Mouse (Mus musculus): ENCODE data around the gene Id3.

The Id3 gene

DNA sequence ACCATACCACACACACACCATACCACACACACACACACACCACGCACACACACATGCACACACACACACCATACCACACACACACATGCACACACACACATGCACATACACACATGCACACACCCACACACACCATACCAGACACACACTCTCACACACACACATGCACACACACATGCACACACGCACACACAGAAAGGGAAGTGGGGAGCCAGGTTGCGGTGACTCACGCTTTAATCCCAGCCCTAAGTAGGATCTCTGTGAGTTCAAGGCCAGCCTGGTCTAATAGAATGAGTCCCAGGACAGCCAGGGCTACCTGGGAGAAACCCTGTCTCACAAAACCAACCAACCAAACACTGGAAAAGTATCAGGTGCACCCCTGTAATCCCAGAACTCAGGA is 18.7 kb upstream of the Id3 start:
- no peak for DNase-seq (ENCODE audit: low spot score)

DNA sequence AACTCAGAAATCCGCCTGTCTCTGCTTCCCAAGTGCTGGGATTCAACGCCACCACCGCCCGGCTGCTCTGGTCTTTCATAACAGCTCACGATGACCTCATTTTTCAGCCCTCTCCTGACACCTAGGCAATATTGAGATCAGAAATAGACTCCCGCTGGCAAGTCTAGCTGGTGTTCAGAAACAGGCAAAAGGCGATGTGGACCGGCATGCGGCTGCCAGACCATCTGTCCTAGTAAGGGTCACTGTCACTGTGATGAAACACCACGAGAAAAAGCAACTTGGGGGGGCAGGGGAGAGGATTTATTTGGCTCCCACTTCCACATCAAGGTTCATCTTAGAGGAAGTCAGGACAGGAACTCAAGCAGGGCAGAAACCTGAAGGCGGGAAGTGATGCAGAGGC is 17.8 kb upstream of the Id3 start:
- no peak for DNase-seq (ENCODE audit: low spot score)

DNA sequence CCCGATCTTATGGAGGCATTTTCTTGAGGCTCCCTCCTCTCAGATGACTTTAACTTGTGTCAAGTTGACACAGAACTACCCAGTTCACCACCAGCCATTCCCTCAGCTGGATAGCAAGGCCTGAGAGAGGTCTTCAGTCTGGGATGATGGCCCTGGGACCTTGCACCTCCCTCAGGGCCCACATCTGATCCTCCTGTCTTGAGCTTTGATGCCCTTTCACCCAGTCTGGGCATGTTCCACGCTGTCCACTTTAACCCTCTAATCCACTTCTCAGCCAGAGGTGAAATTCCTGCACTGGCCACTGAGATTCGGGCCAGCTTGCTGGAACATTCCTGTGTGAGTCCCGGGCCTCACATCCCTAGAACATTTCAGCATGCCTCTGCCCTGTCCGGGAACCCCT is 17.3 kb upstream of the Id3 start:
- no peak for DNase-seq (ENCODE audit: low spot score)

DNA sequence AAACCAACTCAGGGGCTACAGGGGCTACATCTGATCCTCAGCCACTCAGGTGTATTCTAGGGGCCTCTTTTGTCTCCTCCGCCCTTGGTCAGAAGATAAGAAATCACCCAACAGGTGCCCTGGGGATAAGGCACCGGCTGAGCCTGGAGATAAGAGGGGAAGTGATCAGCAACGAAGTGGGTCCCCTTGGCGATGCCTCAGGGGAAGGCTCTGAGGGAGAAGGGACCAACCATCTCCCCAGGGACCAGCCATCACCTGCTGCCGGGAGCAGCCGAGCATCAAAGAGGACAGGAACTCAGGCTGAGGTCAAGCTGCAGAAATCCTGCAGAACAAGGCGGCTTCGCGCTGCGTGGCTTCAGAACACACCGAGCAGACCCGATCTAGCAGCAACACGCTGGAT is 15.6 kb upstream of the Id3 start:
- DNase-seq (ENCODE audit: low spot score) = no peak

DNA sequence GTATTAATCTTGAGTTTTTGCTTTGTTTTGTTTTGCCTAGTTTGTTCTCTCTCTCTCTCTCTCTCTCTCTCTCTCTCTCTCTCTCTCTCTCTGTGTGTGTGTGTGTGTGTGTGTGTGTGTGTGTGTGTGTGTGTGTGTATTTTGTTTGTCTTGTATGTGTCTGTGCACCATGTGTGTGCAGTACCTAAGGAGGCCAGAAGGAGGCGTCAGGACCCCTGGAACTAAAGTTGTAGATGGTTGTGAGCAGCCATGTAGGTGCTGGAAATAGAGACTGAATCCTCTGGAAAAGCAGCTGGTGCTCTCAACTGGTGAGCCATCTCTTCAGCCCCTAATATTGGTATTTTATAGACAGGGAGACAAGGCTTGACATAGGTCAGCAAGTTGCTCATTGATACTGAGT is 13.5 kb upstream of the Id3 start:
- DNase-seq (ENCODE audit: low spot score) = no peak

DNA sequence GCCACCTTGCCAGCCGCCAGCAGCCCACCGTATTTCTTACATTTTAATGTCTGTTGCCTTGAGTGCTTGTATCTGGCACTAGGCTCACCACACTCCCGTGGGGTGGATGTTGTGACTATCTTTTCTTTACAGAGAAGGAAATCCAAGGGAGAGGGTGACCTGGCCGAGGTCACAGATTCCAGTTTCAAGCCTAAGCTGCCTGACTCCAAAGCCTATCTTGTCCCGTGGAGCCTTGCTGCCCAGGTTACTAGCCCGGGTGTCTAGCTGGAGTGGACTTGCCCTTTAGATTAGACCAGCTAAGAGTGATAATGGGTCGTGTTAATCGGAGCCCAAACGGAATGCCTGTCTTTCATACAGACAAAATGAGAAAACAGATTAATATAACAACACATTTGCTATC is 9.5 kb upstream of the Id3 start:
- no peak for DNase-seq (ENCODE audit: low spot score)

DNA sequence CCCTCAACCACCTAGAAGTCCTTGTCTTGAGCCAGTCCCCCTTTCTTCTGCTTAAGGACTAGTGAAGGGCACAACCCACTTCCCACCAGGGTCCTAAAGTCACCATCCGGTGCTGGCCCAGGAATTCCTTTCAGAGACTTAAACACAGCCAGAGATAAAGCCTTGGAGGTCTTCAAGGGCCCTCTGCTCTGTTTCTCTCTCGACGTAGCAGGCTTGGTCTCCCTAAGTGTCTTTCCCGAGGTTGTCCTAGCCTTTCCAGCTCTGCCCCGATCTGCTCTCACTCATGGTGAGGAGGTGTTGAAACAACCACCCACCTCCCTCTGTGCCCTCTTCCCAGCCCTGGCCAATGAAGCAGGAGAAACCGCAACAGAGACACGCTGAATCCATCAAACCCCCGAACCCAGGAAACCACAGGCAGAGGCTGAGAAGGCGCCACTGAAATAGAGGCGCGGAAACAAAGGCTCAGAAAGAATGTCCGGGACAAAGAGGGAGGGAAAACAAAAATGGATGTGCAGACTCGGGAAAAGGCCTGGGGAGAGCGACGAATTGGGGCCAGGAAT is 8.8 kb upstream of the Id3 start:
- DNase-seq (ENCODE audit: low spot score) = no peak

DNA sequence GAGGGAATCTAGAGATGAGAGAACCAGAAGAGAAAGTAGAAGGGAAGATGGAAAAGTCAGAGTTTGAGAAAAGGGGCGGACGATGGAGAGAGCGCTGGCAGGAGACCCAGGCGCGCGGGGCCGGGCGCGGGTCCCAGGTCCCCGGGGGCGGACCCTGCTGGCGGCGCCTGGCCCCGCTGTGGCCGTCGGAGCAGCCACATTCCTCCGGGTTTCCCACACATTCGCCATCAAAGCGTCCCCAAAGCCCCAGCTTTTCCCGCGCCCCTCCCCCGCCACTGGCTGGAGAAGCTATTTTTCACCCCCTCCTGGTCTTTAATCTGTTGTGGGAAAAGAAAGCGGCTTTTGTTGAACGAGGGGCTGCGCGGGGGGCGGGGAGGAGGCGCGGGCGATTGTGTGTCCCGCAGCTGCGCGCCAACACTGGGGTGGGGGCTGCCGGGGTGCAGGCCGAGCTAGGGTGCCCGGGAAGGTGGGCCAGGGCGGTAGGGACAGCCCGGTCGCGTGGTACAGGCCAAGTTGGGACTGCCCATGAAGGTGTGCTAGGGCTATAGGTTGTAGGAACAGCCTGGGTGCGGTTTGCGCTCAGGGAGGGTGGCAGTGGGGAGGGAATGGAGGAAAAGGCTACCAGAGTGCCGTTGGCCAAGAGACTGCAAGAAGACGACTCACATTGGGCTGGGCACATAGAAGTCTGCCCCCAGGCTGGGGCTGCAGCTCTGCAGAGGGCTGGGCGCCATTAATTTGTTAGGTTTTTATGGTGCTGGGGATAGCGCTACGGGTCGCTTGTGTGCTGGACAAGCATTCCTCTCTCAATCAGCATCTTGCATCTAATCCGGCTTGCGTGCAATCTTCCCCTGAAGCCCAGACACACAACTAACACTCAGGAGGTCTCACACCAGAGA is 8.1 kb upstream of the Id3 start:
- peak; percentile 55 for DNase-seq (ENCODE audit: low spot score)

DNA sequence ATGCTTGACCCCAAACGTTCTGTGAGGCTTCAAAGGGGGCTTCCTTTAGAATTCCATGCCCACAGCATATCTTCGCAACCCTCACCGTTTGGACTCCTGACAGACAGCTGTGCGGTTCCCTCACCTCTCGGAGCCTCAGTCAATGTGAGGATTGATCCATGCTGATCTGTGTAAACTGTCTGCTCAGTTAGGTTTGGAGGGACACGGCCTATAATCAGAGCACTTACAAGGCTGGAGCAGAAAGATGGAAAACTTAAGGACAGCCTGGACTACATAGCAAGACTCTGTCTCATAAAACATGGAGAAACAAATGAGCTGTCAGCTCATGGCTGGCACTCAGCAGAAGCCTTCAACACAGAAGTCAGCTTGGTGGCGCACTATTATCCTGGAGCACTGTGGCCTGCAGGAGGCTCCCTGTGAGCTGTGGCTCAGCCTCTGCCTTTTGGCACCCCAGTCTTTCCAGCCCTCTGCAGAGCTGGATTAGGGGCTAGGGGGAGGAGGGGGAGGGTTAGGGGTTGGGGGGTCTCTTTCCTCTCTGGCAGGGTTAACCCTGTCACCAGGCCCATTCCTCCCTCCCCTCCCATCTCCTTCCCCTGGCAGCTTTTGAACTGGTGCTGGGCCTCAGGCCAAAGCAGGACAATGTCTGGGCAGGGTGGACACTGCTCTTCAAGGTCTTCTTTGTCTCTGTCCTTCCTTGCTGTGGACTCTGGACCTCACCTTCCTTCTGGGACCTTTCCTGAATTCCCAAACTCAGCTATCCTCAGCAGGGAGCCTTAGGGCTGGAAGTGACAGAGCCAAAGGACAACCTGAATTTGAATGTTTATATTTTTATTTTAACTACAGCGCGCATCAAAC is 7.2 kb upstream of the Id3 start:
- DNase-seq (ENCODE audit: low spot score) = no peak

DNA sequence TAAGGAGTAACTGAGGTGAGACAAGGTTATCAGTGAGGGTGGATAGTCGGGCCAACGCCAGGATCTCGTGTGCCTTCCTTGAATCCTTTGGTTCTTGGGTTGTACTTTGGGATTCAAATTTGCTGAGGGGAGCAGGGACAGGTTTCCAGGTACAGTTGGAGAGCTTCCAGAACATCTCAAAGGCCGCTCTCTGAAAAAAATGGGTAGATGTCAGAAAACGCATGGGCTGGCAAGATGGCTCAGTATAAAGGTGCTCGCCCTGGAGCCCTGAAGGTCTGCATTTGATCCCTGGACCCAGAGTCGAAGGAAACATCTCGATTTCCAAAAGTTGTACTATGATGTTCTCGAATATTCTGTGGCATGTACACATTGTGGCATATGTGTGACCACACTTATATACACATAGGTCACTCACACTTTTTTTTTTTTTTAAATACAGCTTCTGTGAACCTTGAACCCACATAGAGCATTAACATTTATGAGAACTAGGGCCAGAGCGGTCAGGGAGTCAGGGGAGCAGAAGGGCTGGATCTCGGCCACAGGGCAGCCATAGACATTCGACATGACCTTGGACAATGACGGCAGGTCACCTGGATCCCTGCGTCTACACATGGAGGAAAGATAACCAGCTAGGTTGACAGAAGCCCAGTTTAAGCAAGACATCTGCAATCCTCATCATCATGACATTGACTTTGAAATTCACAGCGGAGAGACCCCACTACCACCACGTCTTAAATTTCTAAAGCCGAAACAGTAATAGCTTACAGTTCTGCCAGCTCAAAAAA is 3.8 kb upstream of the Id3 start:
- DNase-seq (ENCODE audit: low spot score) = no peak

DNA sequence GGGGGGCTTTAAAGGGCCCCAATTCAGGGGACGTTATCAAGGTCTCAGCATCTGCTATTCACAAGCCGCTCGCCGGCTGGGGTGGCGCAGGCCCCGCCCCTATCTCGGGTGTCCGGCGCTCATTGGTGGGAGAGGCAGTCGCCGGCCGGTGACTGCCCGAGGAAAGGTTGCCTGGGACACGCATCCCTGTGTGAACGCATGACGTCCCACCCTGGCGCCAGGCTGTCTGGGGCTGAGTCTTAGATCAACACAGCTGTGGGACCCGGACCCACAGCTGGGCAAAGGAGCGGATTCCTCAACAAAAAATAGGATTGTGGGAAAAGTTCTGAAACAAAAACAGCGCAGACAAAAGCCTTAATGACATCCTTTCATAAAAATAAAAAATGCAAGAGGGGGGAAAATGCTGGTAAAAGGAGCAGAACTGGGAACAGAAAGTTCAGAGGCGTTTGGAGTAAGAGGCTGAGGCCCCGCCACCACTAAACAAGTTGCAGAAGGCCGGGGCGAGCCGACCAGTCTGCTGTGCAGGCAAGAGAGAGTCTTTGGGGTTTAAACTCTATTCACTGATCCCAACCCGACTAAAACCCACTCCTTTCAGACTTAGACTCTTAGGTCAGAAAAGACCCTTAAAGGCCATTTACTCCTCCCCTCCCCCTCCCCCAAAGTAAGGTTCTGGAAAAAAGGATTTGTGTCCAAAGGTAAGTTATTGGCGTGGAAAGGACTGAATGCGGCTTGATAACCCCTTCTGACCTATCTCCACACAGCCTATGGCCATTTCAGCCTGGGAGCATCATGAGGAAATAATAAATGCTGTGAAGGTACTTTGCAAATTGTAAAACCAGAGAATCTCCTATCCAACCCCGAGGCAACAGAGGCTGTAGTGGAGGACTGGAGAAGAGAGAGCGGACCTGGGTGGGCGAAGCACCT is 2.7 kb upstream of the Id3 start:
- peak; percentile 80 for DNase-seq (ENCODE audit: low spot score)

DNA sequence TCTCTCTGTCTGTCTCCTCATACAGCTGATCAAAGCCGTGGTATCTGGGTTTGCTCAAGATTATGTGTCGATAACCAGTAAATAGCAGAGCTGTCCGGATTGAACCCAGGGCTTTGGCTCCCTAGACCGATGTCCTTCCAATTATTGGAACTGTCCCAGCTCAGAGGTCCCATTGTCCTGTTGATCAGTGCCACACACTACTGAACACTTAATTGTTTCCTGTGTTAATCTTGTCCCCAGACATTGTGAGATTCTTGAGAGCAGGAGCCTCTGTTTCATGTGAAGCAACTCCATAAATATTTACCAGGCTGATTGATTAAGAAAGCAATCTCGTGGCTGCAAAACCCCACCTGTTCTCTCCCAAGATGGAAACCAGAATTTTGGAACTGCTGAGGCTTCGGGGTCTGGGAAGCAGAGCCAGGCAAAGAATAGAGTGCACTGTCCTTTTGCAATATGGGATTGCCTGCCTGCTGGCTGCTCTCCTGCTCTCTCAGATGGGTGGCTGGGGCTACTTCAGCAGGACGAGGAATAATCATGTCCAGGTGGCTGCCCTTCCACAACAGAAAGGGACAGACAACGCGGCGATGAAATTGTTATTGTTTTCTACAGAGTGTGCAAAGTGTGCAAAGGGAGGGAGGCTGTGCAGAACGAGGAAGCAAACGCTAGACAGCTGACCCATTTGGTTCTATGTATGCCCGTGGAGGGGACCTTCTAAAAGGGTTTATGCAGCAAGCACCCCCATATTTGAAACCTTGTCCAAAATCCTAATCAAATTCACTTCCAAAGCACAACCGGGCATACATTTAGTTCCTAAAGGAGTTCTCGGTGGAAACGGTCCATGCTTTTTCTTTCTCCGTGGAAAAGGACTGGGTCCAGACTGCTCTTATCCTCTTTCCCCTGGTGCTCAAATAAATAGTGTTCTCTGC is 767 bp upstream of the Id3 start:
- no peak for DNase-seq (ENCODE audit: low spot score)

DNA sequence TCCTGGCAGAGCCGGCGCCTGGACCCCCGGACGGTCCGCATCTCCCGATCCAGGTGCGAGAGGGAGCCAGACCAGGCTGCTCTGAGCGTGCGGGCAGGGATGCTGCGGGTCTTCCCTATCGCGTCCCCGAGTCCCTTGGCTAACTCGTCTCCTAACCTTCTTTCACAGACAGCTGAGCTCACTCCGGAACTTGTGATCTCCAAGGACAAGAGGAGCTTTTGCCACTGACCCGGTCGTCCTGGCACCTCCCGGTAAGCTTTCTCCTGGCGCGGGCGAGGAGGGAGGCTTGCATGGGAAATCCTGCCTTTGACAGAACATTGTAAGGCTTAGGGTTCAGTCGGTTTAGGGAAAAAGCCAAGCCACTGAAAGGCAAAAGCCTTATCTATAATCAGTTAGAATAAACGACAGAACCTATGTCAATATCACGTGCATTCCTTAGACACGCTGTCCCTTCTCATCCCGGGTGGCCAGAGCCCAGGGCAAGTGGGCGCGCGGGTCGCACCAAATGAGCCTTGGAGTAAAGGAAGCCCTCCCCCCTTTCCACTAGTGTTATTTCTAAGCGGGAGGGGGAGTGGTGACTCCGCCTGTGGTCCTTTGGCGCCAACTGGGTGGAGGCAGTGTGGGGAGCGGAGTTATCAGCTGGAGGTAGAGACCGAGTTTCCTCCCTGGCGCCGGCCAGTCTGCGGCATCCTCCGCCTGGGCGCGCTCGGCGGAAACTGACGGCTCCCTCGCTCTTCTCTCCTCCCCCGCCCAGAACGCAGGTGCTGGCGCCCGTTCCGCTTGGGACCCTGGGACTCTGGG is 1.0 kb downstream of the Id3 start:
- peak; percentile 53 for DNase-seq (ENCODE audit: low spot score)

DNA sequence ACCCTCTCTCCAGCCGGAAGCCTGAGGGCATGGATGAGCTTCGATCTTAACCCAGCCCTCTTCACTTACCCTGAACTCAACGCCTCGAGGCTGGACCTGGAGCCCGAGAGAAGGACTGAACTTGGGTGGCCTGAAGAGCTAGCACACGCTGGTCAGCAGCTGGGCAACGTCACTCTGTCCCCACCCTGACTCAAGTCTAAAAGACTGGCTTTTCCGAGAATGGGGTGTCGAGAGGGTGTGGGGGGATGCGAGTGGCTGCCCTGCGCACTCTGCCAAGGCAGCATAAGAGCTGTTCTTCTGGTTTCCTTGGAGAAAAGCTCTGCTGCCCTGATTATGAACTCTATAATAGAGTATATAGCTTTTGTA is 1.6 kb downstream of the Id3 start:
- DNase-seq (ENCODE audit: low spot score) = no peak

DNA sequence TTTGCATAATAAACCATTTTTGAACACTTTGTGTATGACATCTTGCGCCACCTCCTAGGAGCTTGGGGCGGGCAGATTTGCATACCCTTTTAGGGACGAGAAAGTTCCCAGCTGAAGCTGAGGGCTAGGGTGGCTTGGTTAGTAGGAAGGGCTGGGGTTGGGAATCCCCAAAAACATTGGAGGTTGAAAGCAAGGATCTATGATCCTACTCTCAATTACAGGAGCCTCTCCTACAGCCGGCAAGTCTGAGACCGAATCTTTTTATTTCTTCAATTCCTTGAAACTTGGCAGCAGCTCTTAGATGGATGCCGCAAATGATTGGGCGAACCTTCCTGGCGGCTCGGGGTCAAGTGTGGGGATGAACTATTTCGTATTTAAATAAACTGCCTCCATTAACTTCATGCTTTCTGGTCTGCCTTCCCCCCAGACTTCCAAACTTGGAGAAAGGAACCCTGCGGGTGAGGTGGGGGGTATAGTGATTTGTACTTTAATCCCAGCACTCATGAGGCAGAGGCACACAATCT is 2.1 kb downstream of the Id3 start:
- no peak for DNase-seq (ENCODE audit: low spot score)

DNA sequence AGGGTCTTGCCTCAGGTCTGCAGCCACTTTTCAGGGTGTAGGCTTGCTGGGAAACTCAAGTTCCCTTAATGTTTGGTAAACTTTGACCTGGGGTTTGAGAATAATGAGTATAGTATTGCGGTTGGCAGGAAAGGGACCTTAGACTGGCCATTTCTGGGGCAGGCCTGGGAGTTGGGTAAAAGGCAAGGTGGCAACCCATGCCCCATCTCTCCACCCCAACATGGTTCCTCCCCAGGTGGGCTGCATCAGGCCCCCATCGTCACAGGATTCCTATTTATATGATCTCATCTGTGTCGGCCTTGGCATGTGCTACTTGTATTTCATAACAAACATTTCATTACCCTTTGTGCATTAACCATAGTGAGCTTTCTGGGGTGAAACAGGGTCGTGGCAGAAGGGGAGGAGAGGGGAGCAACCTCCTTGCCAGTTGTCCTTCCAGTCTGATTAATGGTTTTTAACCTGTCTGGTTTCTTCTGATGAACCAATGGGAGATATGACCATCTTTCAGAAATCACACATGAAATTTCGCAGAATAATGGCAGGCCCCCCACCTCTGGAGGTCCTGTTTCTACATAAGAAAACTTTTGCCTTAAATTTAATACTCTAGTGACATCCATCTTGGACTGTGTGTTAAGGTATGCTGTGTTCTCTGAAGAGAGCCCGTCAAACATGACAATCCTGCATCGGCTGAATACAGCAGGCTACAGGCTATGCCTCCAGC is 2.9 kb downstream of the Id3 start:
- DNase-seq (ENCODE audit: low spot score) = no peak

DNA sequence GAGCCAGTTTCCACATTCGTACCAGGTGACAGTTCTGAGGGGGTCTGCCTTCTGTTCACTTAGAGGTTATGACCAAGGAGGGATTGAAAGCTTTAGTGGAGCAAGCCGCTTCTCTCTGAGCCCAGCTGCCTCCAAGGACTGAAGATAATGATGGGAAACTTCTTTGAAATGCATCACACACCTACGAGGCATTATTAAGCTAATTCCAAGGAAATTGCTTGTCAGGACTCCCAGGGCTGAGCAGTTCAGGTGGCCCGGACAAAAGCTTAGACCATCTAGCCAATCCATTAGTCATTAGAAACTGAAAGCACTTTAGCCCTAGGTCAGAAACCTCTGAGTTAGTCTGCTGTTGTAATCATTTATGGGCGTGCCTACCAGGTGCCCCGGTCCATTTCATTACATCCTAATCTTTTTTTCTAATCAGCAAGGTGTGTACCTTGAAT is 3.4 kb downstream of the Id3 start:
- no peak for DNase-seq (ENCODE audit: low spot score)

All from ovary, postnatal 14 days (tissue).